Mouse (Mus musculus) G1E (cell line): ENCODE results near the gene Dqx1. TPM values are rescaled to one million over a fixed set of nuclear protein-coding genes. Genes with fewer than 3 reads are reported as not detected.

Experiments
- ATAC-seq: 2 replicates; pipeline ENCODE4 v1.8.0; 2016; ENCODE audit warnings: mild to moderate bottlenecking; ENCODE audit not compliant: insufficient number of reproducible peaks, poor library complexity, low FRiP score, severe bottlenecking; ENCODE audit errors: extremely low read depth
- DNase-seq: peaks from one replicate; pipeline ENCODE4 v3.0.0; 2012; ENCODE audit warnings: low spot score
- H3K27me3 ChIP-seq: 2 replicates; pipeline ENCODE4 v1.6.1; 2012; ENCODE audit warnings: mild to moderate bottlenecking, low read length, inconsistent platforms; ENCODE audit not compliant: insufficient read depth
- H3K36me3 ChIP-seq: replicated peaks from 2 replicates; pipeline ENCODE3; 2012; ENCODE audit warnings: mild to moderate bottlenecking, inconsistent platforms
- H3K4me1 ChIP-seq: 2 replicates; pipeline ENCODE4 v1.6.1; 2012; ENCODE audit warnings: low read depth, low read length, inconsistent platforms, mixed read lengths; ENCODE audit not compliant: insufficient read depth
- H3K4me3 ChIP-seq: 2 replicates; pipeline ENCODE4 v1.5.1; 2012; ENCODE audit warnings: low read depth, mild to moderate bottlenecking, inconsistent platforms, low read length, moderate library complexity, mixed read lengths
- H3K9me3 ChIP-seq: replicated peaks from 2 replicates; pipeline ENCODE4 v1.6.1; 2012; ENCODE audit warnings: inconsistent platforms
- CTCF ChIP-seq: IDR thresholded peaks from 2 replicates; pipeline ENCODE4 v1.5.1; 2012; ENCODE audit warnings: low read depth, low read length, inconsistent platforms, mixed read lengths
- GATA1 ChIP-seq: IDR thresholded peaks from 2 replicates; pipeline ENCODE4 v1.6.1; 2012; ENCODE audit warnings: borderline replicate concordance, low read length, inconsistent platforms, mixed read lengths
- GATA2 ChIP-seq: IDR thresholded peaks from 2 replicates; pipeline ENCODE4 v1.6.1; 2012; ENCODE audit warnings: low read depth, low read length, inconsistent platforms, borderline replicate concordance
- POLR2AphosphoS5 ChIP-seq: IDR thresholded peaks from 2 replicates; pipeline ENCODE4 v1.6.1; 2012; ENCODE audit warnings: low read depth, low read length, inconsistent platforms; ENCODE audit not compliant: insufficient replicate concordance
- TAL1 ChIP-seq: conservative IDR thresholded peaks from 2 replicates; pipeline ENCODE4 v1.6.1; 2012; ENCODE audit warnings: low read depth, low read length, inconsistent platforms, mixed read lengths
- polyA plus RNA-seq: library from polyadenylated mRNA; stranded (reverse); fragments of >175 nt; gene quantifications from 2 replicates; pipeline ENCODE4 v1.2.3, GENCODE M21; 2012
- total RNA-seq, 2 experiments: library from RNA; stranded (forward) in 1 of 2; stranded (reverse) in 1 of 2; fragments of 200-1000 nt in 1 of 2; fragments of >200 nt in 1 of 2; fragmentation: Nextera tagmentation in 1 of 2; gene quantifications; 2 replicates each; pipeline ENCODE4 v1.2.3; 2014 to 2017

Gene Dqx1
- total and polyA plus RNA-seq, 3 experiments, result 2.3 to 28.7 (median 2.5) TPM

DNA sequence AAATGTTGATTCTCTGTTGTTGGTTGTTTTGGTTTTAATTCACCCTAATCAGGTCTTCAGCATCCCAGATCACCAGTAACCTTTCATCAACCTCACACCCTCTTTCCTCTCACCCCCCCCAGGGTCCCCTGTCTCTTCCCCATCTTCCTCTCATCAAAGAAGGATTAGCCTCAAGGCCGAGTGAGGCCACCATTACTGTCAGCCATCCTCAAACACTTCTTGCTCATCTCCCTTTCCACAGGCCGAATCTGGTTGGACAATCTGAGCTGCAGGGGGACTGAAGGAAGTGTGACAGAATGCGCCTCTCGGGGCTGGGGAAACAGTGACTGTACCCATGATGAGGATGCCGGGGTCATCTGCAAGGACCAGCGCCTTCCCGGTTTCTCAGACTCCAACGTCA, 20.5 kb upstream of the Dqx1 start:
- H3K4me1 ChIP-seq, result peaks cover 40% of the 10 kb centered on the region
- TF ChIP-seq GATA1 (no peak), POLR2AphosphoS5 (no peak), CTCF (no peak), GATA2 (no peak), TAL1 (no peak)
- H3K4me3 ChIP-seq, result no peak overlapping the region
- peaks cover 30% of the 10 kb centered on the region for H3K27me3 ChIP-seq
- no peak for ATAC-seq
- no peak for DNase-seq
- peaks cover 2% of the 10 kb centered on the region for H3K36me3 ChIP-seq
- no peaks in the 10 kb centered on the region for H3K9me3 ChIP-seq

DNA sequence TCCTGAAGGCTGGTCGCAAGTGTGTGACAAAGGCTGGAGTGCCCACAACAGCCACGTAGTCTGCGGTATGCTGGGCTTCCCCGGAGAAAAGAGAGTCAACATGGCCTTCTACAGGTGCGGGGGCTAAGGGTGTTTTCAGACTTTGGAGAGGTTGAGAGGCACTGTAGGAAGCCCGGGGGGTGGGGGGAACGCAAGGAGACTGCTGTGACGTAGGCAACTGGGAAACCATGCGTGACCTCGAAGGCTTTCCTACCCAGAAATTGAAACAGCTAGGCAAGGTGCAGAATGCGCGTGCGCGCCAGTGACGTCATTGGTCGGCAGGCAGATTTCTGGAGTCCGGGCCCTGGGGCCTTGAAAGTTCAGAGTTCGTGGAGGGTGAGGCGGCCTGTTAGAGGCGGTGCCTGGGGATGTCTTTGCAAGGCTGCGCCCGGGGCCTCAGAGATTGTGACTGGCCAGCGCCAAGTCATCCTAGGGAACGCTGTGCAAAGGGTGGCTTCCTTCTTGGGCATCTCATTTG, 19.1 kb upstream of the Dqx1 start:
- DNase-seq, result no peak
- TF ChIP-seq POLR2AphosphoS5 (no peak), TAL1 (no peak), GATA1 (no peak), CTCF (no peak), GATA2 (no peak)
- Histone ChIP-seq H3K4me1 (peaks cover 33% of the 10 kb centered on the region), H3K4me3 (peak overlapping the region; percentile 30; the same call in 1 of the 2 replicates), H3K27me3 (peaks cover 32% of the 10 kb centered on the region), H3K36me3 (no peaks in the 10 kb centered on the region), H3K9me3 (no peaks in the 10 kb centered on the region)
- ATAC-seq, result peak; percentile 61

DNA sequence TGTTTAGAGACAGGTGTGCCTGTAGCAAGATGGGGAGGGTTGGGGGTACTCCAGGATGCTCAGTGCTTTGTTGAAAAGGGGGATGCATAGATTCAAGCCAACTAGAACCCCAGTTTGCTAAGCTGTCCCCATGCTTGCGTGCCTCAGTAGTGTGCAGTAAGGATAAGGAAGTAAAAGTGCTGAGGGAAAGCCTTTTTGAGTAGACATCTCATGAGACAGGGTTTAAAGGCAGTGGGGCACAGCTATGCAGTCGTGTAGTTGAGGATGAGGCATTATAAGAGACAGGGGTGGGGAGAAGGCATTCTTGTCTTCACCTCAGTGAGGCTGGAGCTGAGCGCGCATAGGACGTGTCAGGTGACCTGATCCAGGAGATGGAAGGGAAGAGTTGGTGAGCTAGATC, 17.0 kb upstream of the Dqx1 start:
- Histone ChIP-seq H3K36me3 (no peaks in the 10 kb centered on the region), H3K9me3 (no peaks in the 10 kb centered on the region), H3K4me3 (no peak overlapping the region), H3K4me1 (peaks cover 24% of the 10 kb centered on the region), H3K27me3 (peaks cover 34% of the 10 kb centered on the region)
- no peak for DNase-seq
- no peak for ATAC-seq
- TF ChIP-seq TAL1 (no peak), CTCF (no peak), GATA1 (no peak), GATA2 (no peak), POLR2AphosphoS5 (no peak)

DNA sequence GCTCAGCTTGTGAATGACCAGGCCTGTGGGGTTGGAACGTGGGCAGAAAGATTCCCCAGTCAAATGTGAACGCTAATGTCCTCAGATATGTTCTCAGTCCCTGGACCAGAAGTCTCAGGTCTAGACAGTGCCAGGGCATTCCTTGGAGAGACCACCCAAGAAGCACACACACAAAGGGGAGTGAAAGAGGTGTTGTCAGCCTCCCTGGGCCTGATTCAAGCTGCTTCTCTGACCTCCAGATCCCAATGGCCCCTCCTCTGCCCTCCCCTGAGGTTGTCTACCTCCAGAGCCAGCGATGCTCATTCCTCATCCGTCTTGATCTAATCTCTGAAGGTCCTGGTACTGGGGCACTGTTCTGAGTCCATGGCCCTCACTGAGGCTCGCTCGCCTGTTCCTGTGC, 14.1 kb upstream of the Dqx1 start:
- DNase-seq (no peak), ATAC-seq (no peak)
- peaks cover 21% of the 10 kb centered on the region for H3K27me3 ChIP-seq
- H3K9me3 ChIP-seq, result no peaks in the 10 kb centered on the region
- no peak overlapping the region for H3K4me3 ChIP-seq
- H3K36me3 ChIP-seq, result no peaks in the 10 kb centered on the region
- peaks cover 21% of the 10 kb centered on the region for H3K4me1 ChIP-seq
- TF ChIP-seq GATA1 (no peak), GATA2 (no peak), CTCF (no peak), POLR2AphosphoS5 (no peak), TAL1 (no peak)

DNA sequence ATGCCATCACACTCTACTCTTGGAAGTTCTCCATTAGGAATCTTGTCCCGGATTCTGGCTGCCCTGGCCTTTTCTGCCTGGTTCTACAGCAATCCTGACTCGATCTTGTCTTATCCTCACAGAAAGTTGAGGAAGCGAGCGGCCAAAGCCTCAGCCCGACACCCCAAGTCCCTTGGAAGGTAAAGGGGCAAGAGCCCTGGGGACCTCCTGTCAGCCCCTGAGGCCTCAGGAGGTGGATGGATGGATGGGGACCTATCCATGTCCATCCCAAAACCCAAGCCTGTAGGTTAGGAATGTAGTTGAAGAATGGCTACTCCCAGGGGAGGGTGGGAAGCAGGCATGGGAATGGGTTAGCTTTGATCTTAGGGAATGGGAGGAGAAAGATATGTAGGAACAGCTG, 13.7 kb upstream of the Dqx1 start:
- Histone ChIP-seq H3K27me3 (peaks cover 20% of the 10 kb centered on the region), H3K9me3 (no peaks in the 10 kb centered on the region), H3K4me3 (no peak overlapping the region), H3K36me3 (no peaks in the 10 kb centered on the region), H3K4me1 (peaks cover 18% of the 10 kb centered on the region)
- DNase-seq (no peak), ATAC-seq (no peak)
- TF ChIP-seq GATA2 (no peak), CTCF (no peak), GATA1 (no peak), TAL1 (no peak), POLR2AphosphoS5 (no peak)

DNA sequence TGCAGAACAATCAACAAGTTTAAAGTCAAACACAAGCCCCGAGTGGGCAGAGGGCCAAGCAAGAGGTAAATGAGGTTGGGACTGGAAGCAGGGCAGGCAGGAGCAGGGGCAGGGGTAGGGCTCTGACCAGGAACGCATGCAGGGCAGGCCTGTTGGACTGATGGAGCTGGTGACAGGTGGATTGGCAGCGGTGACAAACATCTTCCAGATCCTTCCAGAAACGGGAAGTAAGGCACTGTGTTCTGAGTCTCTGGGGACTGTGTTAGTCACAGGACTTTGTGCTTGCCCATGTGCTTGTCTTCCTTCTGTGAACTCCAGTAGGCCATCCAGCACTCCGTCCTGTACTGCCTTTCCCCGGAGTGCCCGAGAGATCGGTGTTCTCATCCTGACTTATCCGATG, 12.9 kb upstream of the Dqx1 start:
- no peak for DNase-seq
- Histone ChIP-seq H3K36me3 (peaks cover 5% of the 10 kb centered on the region), H3K9me3 (no peaks in the 10 kb centered on the region), H3K4me3 (no peak overlapping the region), H3K4me1 (peaks cover 22% of the 10 kb centered on the region), H3K27me3 (peaks cover 20% of the 10 kb centered on the region)
- TF ChIP-seq CTCF (no peak), GATA2 (no peak), GATA1 (no peak), TAL1 (no peak), POLR2AphosphoS5 (no peak)
- ATAC-seq, result no peak

DNA sequence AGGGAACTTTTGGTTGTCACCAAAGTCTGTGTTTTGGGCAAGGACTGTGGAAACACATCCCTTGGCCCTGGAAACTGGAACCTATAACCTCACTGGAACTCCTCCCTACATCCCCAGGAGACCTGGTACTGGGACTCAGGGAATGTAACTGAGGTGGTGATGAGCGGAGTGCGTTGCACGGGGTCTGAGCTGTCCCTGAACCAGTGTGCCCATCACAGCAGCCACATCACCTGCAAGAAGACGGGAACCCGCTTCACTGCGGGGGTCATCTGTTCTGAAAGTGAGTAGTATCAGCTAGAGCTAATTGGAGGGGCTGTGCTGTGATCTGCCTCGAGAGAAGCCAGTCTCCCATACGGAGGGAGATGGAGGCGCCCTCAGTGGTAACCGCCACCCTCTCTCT, 8.3 kb upstream of the Dqx1 start:
- Histone ChIP-seq H3K9me3 (no peaks in the 10 kb centered on the region), H3K4me3 (no peak overlapping the region), H3K4me1 (peaks cover 50% of the 10 kb centered on the region), H3K36me3 (peaks cover 37% of the 10 kb centered on the region), H3K27me3 (peaks cover 9% of the 10 kb centered on the region)
- TF ChIP-seq GATA2, result no peak
- TF ChIP-seq CTCF, result no peak
- no peak for TF ChIP-seq TAL1
- TF ChIP-seq GATA1, result no peak
- TF ChIP-seq POLR2AphosphoS5, result no peak
- no peak for ATAC-seq
- no peak for DNase-seq
